Mouse (Mus musculus) left cerebral cortex, adult 11 months (tissue): Measurements from ENCODE around the gene Il12b.

Experiments
- DNase-seq: peaks from one replicate; pipeline ENCODE4 v3.0.0; 2022; ENCODE audit warnings: low spot score

Il12b gene

DNA sequence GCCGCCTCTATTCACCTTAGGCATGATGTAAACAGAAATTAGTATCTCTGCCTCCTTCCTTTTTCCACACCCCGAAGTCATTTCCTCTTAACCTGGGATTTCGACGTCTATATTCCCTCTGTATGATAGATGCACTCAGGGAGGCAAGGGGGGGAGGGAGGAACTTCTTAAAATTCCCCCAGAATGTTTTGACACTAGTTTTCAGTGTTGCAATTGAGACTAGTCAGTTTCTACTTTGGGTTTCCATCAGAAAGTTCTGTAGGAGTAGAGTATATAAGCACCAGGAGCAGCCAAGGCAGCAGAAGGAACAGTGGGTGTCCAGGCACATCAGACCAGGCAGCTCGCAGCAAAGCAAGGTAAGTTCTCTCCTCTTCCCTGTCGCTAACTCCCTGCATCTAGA lies at the start of gene Il12b:
Gene Il12b, plus strand, starts transcription at position 301 of the 400 bp plus-strand sequence.
- DNase-seq, result no peak

DNA sequence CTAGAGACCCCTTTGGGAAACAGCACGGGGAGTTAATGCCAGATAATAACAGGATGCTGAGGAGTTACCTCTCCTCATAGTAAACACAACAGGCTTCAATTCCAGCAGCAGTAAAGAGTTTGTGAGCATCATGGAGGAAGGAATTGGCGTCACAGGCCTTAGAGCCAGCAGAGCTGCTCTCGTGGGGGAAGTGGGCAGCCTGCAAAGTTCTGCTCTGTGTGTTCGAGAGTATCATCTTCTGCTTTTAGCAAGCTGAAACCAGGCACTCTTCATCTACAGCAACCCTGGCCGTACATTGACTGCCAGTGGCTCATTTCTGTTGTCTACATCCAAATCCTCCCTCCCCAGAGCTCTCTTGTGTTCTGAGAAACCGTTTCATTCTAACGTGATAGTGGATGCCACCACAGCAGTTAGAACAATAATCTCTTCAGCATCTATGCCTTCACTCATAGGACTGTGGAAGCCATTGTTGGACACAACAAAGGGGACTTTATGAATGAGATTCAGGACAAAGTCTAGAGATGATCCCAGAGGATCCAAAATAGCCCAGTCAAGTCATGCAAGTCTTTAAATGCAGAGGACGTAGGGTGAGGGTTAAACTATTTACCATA lies 44.9 kb upstream of the Il12b start:
- no peak for DNase-seq

DNA sequence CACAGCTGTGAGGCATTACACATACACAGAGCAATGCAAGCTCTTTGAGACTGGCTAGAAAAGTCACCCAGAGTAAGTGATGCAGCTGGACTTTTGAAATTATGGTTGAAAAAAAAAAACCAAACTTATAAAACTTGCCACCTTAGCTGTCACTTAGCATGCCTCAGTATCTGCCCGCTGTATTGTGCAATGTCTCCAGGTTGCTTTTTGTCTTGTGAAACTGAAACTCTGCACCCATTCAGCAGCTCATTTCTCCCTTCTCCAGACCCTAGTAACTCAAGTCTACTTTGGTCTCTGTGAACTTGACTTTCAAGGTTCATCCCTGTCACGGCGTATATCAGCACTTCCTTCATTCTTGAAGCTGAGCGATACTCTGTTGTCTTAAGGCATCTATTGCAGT lies 43.7 kb upstream of the Il12b start:
- DNase-seq, result no peak

- DNase-seq, result no peak
These were observed 35.3 kb upstream of the Il12b start for GRCm38 (mm10) chr11:44364536-44364935.

GRCm38 (mm10) chr11:44367711-44368110 lies 32.2 kb upstream of the Il12b start:
- no peak for DNase-seq

DNA sequence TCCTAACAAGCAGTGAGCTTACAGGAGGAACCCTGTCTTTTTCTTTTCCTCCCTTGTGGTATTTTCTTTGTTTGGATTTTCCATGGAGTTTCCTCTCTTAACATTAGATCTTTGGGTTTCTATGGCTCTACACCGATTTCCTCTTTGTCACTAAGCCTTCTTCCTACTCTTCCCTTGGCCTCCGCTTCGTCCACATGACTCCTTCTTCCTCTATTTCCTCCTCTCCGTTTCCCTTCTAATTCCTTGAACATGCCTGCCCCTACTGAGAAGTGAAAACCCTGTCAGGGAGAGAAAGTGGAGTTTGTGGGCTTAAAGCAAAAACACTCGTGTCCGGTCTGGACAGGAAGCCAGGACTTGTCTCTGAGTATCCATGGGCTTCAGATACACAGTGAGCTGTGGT lies 27.0 kb upstream of the Il12b start:
- DNase-seq, result no peak

- no peak for DNase-seq
These were observed 22.0 kb upstream of the Il12b start for GRCm38 (mm10) chr11:44377879-44378278.

GRCm38 (mm10) chr11:44380432-44381051 lies 19.3 kb upstream of the Il12b start:
- no peak for DNase-seq

DNA sequence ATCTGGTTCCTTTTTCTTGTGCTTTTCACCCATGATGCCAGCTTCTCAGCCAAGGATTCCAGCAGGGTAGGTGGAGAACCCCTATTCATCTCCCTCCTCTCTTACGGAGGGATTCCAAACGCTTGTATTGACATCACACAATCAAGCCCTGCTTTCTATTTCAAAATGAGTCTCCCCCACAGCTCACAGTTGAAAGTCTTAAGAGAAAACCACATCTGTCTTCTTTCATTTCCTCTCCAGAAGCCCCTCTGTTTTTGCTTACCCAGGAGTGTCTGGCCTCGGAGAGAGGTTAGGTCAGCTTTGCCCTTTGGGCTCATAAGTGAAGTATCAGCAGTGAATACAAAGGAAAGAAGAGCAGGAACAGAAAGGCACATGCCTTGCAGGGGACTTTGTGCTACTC lies 17.7 kb upstream of the Il12b start:
- peak; percentile 7 for DNase-seq

- DNase-seq, result no peak
These were observed 12.8 kb upstream of the Il12b start for GRCm38 (mm10) chr11:44387031-44387430.

GRCm38 (mm10) chr11:44389993-44390701 lies 9.7 kb upstream of the Il12b start:
- no peak for DNase-seq

DNA sequence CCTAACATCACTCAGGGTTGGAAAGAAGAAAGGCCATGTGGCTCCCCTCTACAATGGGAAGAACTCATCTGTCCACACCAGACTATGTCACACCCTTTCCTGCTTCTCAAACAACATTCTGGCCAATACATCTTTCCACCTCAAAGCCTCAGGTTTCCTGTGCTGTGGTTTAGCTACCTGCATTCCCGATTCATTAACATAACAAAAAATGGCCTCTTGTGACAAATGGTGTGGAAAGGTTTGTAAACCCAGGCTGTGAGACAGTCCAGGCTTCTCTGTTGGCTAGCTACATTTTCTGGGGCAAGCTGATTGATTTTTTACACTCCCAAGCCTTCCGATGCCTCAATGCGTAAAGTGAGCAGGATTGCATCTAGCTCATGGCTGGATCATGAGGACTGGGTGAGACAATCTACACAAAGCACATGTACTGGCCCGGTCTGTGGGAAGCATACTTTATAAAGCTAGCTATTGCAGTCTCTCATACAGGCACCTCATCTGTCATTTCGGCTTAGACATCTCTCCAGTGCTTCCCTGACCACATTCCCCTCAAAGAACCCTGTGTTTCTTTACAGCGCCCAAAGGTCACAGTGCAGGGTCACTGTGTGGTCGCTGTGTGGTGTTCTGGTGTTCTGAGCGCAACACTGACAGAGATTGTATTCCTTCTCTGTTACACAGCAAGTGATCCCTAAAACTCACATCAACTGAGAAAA lies 6.6 kb upstream of the Il12b start:
- DNase-seq, result no peak

DNA sequence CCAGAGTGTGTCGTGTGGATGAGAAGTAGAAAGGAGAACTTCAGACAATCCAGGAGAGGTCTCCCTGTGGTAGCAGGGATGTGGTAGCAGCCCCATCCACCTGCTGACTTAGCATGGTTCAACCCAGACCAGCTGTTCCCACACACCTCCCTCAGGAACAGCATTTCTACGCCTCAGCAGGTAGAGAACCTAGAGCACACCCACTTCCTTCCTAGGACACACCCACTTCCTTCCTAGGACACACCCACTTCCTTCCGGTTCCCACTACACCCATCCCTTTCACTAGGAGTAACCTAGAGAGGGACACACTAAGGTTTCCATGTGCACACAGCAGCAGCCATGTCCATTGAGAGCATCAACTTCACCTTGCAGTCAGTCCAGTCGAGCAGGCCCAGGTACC lies 4.5 kb upstream of the Il12b start:
- no peak for DNase-seq

DNA sequence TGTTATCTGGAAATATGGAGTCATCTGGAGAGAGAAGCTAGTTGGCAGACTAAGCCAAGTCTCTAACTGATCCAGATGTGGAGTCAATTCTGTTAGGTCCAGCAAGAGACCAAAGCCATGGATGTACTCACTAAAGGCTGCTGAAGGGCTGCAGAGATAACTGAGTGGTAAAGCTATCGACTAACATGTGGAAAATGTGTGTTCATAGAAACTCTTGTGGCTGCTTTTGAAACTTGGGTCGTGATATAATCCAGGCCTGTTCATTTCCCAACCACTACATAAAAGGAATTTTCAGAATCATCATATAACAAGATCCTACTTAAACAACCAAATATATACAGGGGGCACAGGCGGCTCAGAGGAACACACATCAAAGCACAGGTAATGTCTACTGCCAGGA lies 2.3 kb upstream of the Il12b start:
- DNase-seq, result no peak

GRCm38 (mm10) chr11:44398356-44398755 lies 1.5 kb upstream of the Il12b start:
- DNase-seq, result no peak

- peak; percentile 45 for DNase-seq
These were observed 1.1 kb upstream of the Il12b start for GRCm38 (mm10) chr11:44398782-44399225.

GRCm38 (mm10) chr11:44401635-44402548 lies 2.0 kb downstream of the Il12b start:
- no peak for DNase-seq

DNA sequence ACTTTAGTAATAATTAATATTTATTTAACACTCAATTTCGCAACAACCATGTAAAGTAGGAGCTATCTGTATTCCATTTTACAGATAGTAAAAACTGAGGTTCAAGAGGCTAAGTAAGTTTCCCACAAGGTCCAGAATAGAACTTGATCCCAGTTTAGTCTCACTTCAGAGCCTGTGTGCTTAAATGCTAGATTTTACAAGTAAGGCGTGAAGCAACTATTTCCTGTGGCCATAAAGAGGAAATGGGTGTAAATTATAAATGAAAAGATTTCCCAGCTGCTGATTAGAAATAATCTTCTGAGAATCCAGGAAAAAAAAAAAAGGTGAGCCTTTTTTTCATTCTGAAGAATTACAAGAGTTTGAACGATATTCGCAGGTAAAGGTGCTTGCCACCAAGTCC lies 5.2 kb downstream of the Il12b start:
- no peak for DNase-seq

DNA sequence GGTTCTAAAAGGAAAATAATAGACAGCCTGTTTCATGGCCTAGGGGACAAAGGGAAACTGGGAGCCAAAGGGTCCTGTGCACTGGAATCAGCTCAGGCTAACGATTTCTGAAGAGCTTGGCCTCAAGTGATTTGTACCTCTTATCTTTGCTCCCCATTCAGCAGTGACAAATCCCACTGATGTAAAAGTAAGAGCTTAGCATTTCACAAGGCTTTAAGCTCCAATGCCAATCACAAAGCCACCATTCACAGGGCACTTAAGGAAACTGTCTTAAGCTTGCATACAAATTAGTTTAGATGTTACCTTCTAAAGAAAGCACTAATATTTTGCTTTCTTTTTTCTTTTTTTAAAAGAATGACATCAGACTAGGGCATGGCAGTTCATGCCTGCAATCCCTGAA lies 6.1 kb downstream of the Il12b start:
- no peak for DNase-seq

GRCm38 (mm10) chr11:44406457-44406856 lies 6.6 kb downstream of the Il12b start:
- no peak for DNase-seq

DNA sequence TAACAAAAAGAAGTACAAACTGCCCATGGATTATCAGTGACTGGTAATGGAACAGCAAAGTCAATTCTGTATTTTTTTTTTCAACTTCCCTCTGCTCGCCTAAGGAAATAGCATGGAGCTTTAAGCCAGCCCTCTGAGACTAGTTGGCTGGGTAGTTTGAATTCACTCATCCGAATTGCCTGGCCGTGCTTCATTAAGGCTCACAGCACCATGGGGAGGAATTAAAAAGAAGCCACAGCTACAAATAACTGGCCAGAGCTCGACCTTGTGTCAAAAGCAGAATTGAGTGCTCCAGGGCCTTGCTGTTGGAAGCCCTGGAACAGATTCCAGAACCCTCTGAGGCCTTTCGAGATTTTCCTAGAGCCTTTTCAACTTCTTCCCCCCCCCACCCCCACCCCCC lies 8.8 kb downstream of the Il12b start:
- DNase-seq, result no peak

DNA sequence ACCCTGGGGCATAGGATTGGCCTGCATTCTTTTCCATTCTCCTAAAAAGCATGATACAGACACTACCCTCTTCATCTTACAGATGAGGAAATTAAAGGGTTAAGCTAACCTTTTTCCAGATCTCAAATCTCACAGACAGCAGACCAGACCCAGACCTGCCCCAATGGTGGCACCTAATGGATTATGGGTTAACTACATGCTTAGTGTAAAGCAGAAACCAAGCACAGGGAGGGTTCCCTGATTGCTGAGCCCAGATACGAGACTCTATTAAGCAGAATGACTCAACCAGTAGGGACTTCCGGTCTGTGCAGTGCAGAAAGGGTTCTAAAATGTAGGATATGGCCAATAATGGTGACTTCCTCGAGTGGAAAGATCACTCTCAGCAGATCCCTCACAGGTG lies 10.6 kb downstream of the Il12b start:
- DNase-seq, result no peak
